ENCODE assay signal across 8 mouse cellular contexts in the genomic region with DNA sequence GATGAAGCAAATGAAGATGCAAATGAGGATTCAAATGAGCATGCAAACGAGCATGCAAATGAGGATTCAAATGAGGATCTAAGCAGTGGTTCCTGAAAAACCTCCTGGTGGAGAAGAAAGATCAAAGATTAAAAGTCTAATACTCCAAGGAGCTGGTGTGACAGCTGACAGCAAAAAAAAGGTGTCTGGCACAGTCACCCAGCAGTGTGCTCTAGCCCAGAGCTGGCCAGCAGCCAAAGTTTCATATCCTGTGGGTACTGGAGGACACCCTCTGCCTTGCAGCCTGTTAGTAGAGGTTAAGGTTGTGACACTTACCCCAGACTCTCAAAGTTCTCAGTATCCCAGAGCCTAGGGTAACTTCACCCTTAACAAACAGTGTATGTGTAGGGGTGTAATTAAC.
DNase-seq lines count a peak whose midpoint lies in the region; ATAC-seq and TF ChIP-seq lines count a peak whose summit lies in the region.

No protein-coding gene starts in this region.

- TF ChIP-seq CTCF in heart, adult 2 months (IDR thresholded peaks at IDR 0.05) = no peak
- no peak for TF ChIP-seq CTCF in kidney, postnatal 0 days (IDR thresholded peaks at IDR 0.05; ENCODE audit: low read depth)

- H3K79me2 ChIP-seq in heart, adult 2 months (replicated peaks; ENCODE audit: control insufficient read depth, insufficient read depth, low read length) = no peaks in the 10 kb centered on the region

- WGBS in heart, adult 2 months = 50% methylated on average over 1 of the region's 1 CpGs
- WGBS in kidney, postnatal 0 days = 68% methylated on average over 1 of the region's 1 CpGs

- peak; percentile 24 for DNase-seq in embryo, embryonic 11 days
- no peak for DNase-seq in embryo, embryonic 10 days (ENCODE audit: low spot score)
- DNase-seq in spleen, postnatal 36 days (ENCODE audit: low spot score in 2 of 2) = peak; percentile 29 to 30
- no peak for DNase-seq in spleen, postnatal 14 days (ENCODE audit: low spot score in 2 of 2)
- peak; percentile 41 to 63 for DNase-seq in heart, adult 2 months
- peak; percentile 21 for DNase-seq in kidney, postnatal 0 days (ENCODE audit: low spot score)
- DNase-seq in urinary bladder, postnatal 10 days (ENCODE audit: low spot score) = no peak

- peaks cover 2% of the 10 kb centered on the region; the same call in 1 of the 2 replicates for H3K36me3 ChIP-seq in heart, adult 2 months (ENCODE audit: control insufficient read depth, insufficient read depth, low read length)
- H3K36me3 ChIP-seq in kidney, postnatal 0 days (ENCODE audit: insufficient read depth, low read length) = no peaks in the 10 kb centered on the region

- H3K4me1 ChIP-seq in heart, adult 2 months (ENCODE audit: control insufficient read depth, insufficient read depth, low read length) = peaks cover 3% of the 10 kb centered on the region
- no peaks in the 10 kb centered on the region for H3K4me1 ChIP-seq in kidney, postnatal 0 days (replicated peaks; ENCODE audit: insufficient read depth, low read length)

- TF ChIP-seq POLR2A in heart, adult 2 months (IDR thresholded peaks at IDR 0.05; ENCODE audit: insufficient read depth, low read depth, low read length) = no peak

- no peak overlapping the region for H3K4me3 ChIP-seq in heart, adult 2 months
- H3K4me3 ChIP-seq in kidney, postnatal 0 days (replicated peaks; ENCODE audit: low read depth, low read length) = no peak overlapping the region

- no peak overlapping the region for H3K27ac ChIP-seq in heart, adult 2 months
- H3K27ac ChIP-seq in kidney, postnatal 0 days = no peak overlapping the region

- ATAC-seq in kidney, postnatal 0 days (replicated peaks; ENCODE audit: low FRiP score, low read depth) = peak; percentile 78
- ATAC-seq in megakaryocyte progenitor cell, adult 5-6 weeks (replicated peaks; ENCODE audit: poor library complexity) = peak; percentile 71

- no peak overlapping the region for H3K9ac ChIP-seq in heart, adult 2 months (ENCODE audit: low read depth, low read length)
- H3K9ac ChIP-seq in kidney, postnatal 0 days (ENCODE audit: low read depth, low read length) = no peak overlapping the region

- TF ChIP-seq EP300 in heart, adult 2 months (IDR thresholded peaks at IDR 0.05; ENCODE audit: insufficient read depth, low read depth, low read length) = no peak

- no peak overlapping the region for H3K4me2 ChIP-seq in kidney, postnatal 0 days (ENCODE audit: low read length)

- intact Hi-C loops in heart, adult 2 months (cut with DNase I) = no loop called here

- no peaks in the 10 kb centered on the region for H3K9me3 ChIP-seq in kidney, postnatal 0 days (replicated peaks; ENCODE audit: low read length)

- no peaks in the 10 kb centered on the region for H3K27me3 ChIP-seq in heart, adult 2 months (ENCODE audit: control insufficient read depth, insufficient read depth, low read length)
- H3K27me3 ChIP-seq in kidney, postnatal 0 days (ENCODE audit: insufficient read depth, low read length) = no peaks in the 10 kb centered on the region

Comparison
In these comparisons a context has a peak if more than half of its experiments do, and no peak if none do; other contexts are left out.
1. DNase-seq: peak in embryo, embryonic 11 days (single experiment), spleen, postnatal 36 days (2 of 2), heart, adult 2 months (2 of 2) and kidney, postnatal 0 days (single experiment); none in embryo, embryonic 10 days (single experiment), spleen, postnatal 14 days (0 of 2) and urinary bladder, postnatal 10 days (single experiment).